Mouse (Mus musculus): Measurements from ENCODE around the gene Top3b. TPM values are rescaled to one million over a fixed set of nuclear protein-coding genes. Genes with fewer than 3 reads are reported as not detected.
"Not testable (repeated sequence)": the region's sequence is repeated elsewhere in the genome, so short reads cannot be mapped to it uniquely, and the experiment has no call there.

The Top3b gene
- polyA plus RNA-seq, 1 experiment from 2014 or later: 70.3 TPM

- ATAC-seq (replicated peaks; ENCODE audit: low FRiP score) (no peak), DNase-seq (ENCODE audit: low spot score) (no peak)
- Histone ChIP-seq H3K4me2 (ENCODE audit: low read depth, low read length, severe bottlenecking) (no peak overlapping the region), H3K4me3 (ENCODE audit: low read depth, low read length) (no peak overlapping the region), H3K4me1 (replicated peaks; ENCODE audit: control insufficient read depth, insufficient read depth, low read length) (no peaks in the 10 kb centered on the region), H3K27ac (ENCODE audit: low read depth, low read length) (no peak overlapping the region), H3K27me3 (ENCODE audit: control insufficient read depth, insufficient read depth, low read length) (no peaks in the 10 kb centered on the region), H3K9ac (ENCODE audit: low read length) (no peak overlapping the region), H3K36me3 (ENCODE audit: control insufficient read depth, insufficient read depth, low read length) (no peaks in the 10 kb centered on the region; the same call in 1 of the 2 replicates), H3K9me3 (ENCODE audit: control insufficient read depth, low read length) (no peaks in the 10 kb centered on the region)
- WGBS: 86% methylated on average over 6 of the region's 6 CpGs
Measured at GRCm38 (mm10) chr16:16907799-16908198, 37.3 kb downstream of the Top3b start.

GRCm38 (mm10) chr16:16911641-16912597 is 41.4 kb downstream of the Top3b start:
- no peaks in the 10 kb centered on the region for H3K4me1 ChIP-seq (replicated peaks; ENCODE audit: control insufficient read depth, insufficient read depth, low read length)
- peak overlapping the region; percentile 37 for H3K27ac ChIP-seq (ENCODE audit: low read depth, low read length)
- no peaks in the 10 kb centered on the region for H3K27me3 ChIP-seq (ENCODE audit: control insufficient read depth, insufficient read depth, low read length)
- no peak overlapping the region for H3K4me3 ChIP-seq (ENCODE audit: low read depth, low read length)
- ATAC-seq (replicated peaks; ENCODE audit: low FRiP score) (peak; percentile 96), DNase-seq (ENCODE audit: low spot score) (peak; percentile 89)
- WGBS: 33% methylated on average over 13 of the region's 13 CpGs
- no peaks in the 10 kb centered on the region for H3K9me3 ChIP-seq (ENCODE audit: control insufficient read depth, low read length)
- peak overlapping the region; percentile 45 for H3K9ac ChIP-seq (ENCODE audit: low read length)
- H3K4me2 ChIP-seq (ENCODE audit: low read depth, low read length, severe bottlenecking): no peak overlapping the region
- no peaks in the 10 kb centered on the region; the same call in 1 of the 2 replicates for H3K36me3 ChIP-seq (ENCODE audit: control insufficient read depth, insufficient read depth, low read length)

DNA sequence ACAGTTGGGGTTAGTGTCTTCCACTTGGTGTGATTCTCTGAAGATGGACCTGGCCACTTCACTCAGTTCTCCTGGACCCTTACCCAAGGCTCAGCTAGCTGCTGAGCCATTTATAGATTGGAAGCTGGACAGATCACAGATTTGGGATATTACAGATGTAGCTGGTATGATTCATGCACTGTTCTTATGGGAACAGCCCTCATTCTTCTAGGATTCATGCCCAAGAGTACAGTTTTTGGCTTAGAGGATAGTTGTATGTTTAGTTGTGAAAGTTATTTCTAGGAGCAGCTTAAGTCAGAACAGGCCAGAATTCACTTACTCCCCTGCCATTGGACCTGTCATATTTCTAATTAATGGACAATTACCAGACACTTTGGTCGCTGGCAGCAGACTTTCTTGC is 42.9 kb downstream of the Top3b start:
- H3K36me3 ChIP-seq (ENCODE audit: control insufficient read depth, insufficient read depth, low read length): peaks cover 4% of the 10 kb centered on the region
- no peak overlapping the region for H3K27ac ChIP-seq (ENCODE audit: low read depth, low read length)
- DNase-seq (ENCODE audit: low spot score) (no peak), ATAC-seq (replicated peaks; ENCODE audit: low FRiP score) (no peak)
- H3K9ac ChIP-seq (ENCODE audit: low read length): no peak overlapping the region
- no peaks in the 10 kb centered on the region for H3K9me3 ChIP-seq (ENCODE audit: control insufficient read depth, low read length)
- no peaks in the 10 kb centered on the region for H3K27me3 ChIP-seq (ENCODE audit: control insufficient read depth, insufficient read depth, low read length)
- H3K4me1 ChIP-seq (replicated peaks; ENCODE audit: control insufficient read depth, insufficient read depth, low read length): no peaks in the 10 kb centered on the region
- 88% methylated on average over 1 of the region's 1 CpGs for WGBS
- H3K4me2 ChIP-seq (ENCODE audit: low read depth, low read length, severe bottlenecking): no peak overlapping the region
- H3K4me3 ChIP-seq (ENCODE audit: low read depth, low read length): no peak overlapping the region

GRCm38 (mm10) chr16:16918441-16919117 is 48.0 kb downstream of the Top3b start:
- H3K4me3 ChIP-seq (ENCODE audit: low read depth, low read length): no peak overlapping the region
- H3K9ac ChIP-seq (ENCODE audit: low read length): no peak overlapping the region
- H3K36me3 ChIP-seq (ENCODE audit: control insufficient read depth, insufficient read depth, low read length): peaks cover 4% of the 10 kb centered on the region
- WGBS: 91% methylated on average over 7 of the region's 7 CpGs
- H3K27ac ChIP-seq (ENCODE audit: low read depth, low read length): no peak overlapping the region
- H3K4me2 ChIP-seq (ENCODE audit: low read depth, low read length, severe bottlenecking): no peak overlapping the region
- no peaks in the 10 kb centered on the region for H3K9me3 ChIP-seq (ENCODE audit: control insufficient read depth, low read length)
- ATAC-seq (replicated peaks; ENCODE audit: low FRiP score) (no peak), DNase-seq (ENCODE audit: low spot score) (no peak)
- H3K27me3 ChIP-seq (ENCODE audit: control insufficient read depth, insufficient read depth, low read length): no peaks in the 10 kb centered on the region
- H3K4me1 ChIP-seq (replicated peaks; ENCODE audit: control insufficient read depth, insufficient read depth, low read length): no peaks in the 10 kb centered on the region

DNA sequence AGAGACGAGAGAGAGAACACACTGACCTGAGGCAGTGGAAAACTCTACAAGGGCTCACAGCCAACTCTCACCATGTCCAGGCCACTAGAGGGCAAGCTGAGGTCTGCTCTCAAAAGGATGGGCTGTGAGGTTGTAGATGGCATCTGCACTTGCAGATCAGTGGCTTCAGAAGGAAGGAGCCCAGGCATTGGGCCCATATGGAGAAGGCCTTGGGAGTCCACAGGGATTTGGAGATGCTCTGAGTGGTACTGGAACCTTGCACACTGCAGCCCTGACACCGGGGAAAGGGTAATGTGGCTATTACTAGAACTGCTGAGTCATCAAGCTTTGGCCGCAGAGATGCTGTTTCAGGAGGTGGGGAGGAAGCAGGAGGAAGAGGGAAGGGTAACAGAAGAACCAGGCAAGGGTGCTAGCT is 50.5 kb downstream of the Top3b start:
- peaks cover 9% of the 10 kb centered on the region for H3K36me3 ChIP-seq (ENCODE audit: control insufficient read depth, insufficient read depth, low read length)
- no peak overlapping the region for H3K4me2 ChIP-seq (ENCODE audit: low read depth, low read length, severe bottlenecking)
- H3K27ac ChIP-seq (ENCODE audit: low read depth, low read length): no peak overlapping the region
- no peaks in the 10 kb centered on the region for H3K9me3 ChIP-seq (ENCODE audit: control insufficient read depth, low read length)
- no peak overlapping the region for H3K9ac ChIP-seq (ENCODE audit: low read length)
- no peaks in the 10 kb centered on the region for H3K4me1 ChIP-seq (replicated peaks; ENCODE audit: control insufficient read depth, insufficient read depth, low read length)
- 80% methylated on average over 3 of the region's 3 CpGs for WGBS
- no peaks in the 10 kb centered on the region for H3K27me3 ChIP-seq (ENCODE audit: control insufficient read depth, insufficient read depth, low read length)
- no peak for ATAC-seq (replicated peaks; ENCODE audit: low FRiP score)
- DNase-seq (ENCODE audit: low spot score): no peak
- no peak overlapping the region for H3K4me3 ChIP-seq (ENCODE audit: low read depth, low read length)

DNA sequence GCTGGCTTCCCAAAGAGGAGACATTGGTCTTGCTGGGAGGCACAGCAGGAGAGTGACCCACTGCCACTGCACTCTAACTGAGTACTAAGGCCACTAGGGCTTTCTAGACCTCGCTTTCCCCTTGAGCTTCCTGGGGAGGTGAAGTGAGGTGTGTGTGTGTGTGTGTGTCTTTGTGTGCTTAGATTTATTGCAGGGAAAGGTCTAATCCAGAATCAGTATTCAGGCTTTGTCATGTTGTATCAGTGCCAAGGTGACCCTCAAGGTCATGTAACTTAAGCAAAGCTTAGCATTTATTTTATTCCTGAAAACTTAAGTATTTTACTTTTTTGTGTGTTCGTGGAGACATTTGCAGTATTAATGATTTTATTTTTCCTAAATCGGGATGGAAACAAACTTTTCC is 53.9 kb downstream of the Top3b start:
- Histone ChIP-seq H3K36me3 (ENCODE audit: control insufficient read depth, insufficient read depth, low read length) (peaks cover 6% of the 10 kb centered on the region; the same call in 1 of the 2 replicates), H3K27me3 (ENCODE audit: control insufficient read depth, insufficient read depth, low read length) (no peaks in the 10 kb centered on the region), H3K4me3 (ENCODE audit: low read depth, low read length) (no peak overlapping the region), H3K9me3 (ENCODE audit: control insufficient read depth, low read length) (no peaks in the 10 kb centered on the region), H3K4me2 (ENCODE audit: low read depth, low read length, severe bottlenecking) (no peak overlapping the region), H3K4me1 (replicated peaks; ENCODE audit: control insufficient read depth, insufficient read depth, low read length) (no peaks in the 10 kb centered on the region), H3K9ac (ENCODE audit: low read length) (no peak overlapping the region), H3K27ac (ENCODE audit: low read depth, low read length) (no peak overlapping the region)
- DNase-seq (ENCODE audit: low spot score) (no peak), ATAC-seq (replicated peaks; ENCODE audit: low FRiP score) (no peak)
- over 99% methylated on average over 3 of the region's 3 CpGs for WGBS

GRCm38 (mm10) chr16:16926536-16926935 is 56.0 kb downstream of the Top3b start:
- 24% methylated on average over 5 of the region's 5 CpGs for WGBS
- Histone ChIP-seq H3K4me2 (ENCODE audit: low read depth, low read length, severe bottlenecking) (no peak overlapping the region), H3K9ac (ENCODE audit: low read length) (no peak overlapping the region), H3K27ac (ENCODE audit: low read depth, low read length) (no peak overlapping the region), H3K27me3 (ENCODE audit: control insufficient read depth, insufficient read depth, low read length) (no peaks in the 10 kb centered on the region), H3K9me3 (ENCODE audit: control insufficient read depth, low read length) (no peaks in the 10 kb centered on the region), H3K4me1 (replicated peaks; ENCODE audit: control insufficient read depth, insufficient read depth, low read length) (no peaks in the 10 kb centered on the region), H3K36me3 (ENCODE audit: control insufficient read depth, insufficient read depth, low read length) (peaks cover 6% of the 10 kb centered on the region; the same call in 1 of the 2 replicates), H3K4me3 (ENCODE audit: low read depth, low read length) (no peak overlapping the region)
- ATAC-seq (replicated peaks; ENCODE audit: low FRiP score): no peak
- no peak for DNase-seq (ENCODE audit: low spot score)

DNA sequence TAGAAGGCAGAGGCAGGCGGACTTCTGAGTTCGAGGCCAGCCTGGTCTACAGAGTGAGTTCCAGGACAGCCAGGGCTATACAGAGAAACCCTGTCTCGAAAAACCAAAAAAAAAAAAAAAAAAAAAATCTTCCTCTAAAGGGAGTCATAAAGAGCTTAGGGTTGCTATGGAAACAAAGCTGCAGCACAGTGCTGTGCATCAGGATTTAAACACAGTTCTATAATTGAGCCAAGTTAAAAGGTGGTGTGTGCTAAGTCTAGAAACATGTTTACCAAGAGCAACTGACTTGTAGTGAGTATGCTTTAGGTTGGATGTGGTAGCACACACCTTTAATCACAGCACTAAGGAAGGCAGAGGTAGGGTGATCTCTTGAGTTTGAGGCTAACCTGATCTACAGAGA is 58.4 kb downstream of the Top3b start:
- not testable (repeated sequence) for H3K4me2 ChIP-seq (ENCODE audit: low read depth, low read length, severe bottlenecking); H3K36me3 ChIP-seq (ENCODE audit: control insufficient read depth, insufficient read depth, low read length); H3K27me3 ChIP-seq (ENCODE audit: control insufficient read depth, insufficient read depth, low read length); DNase-seq (ENCODE audit: low spot score); H3K9ac ChIP-seq (ENCODE audit: low read length); H3K9me3 ChIP-seq (ENCODE audit: control insufficient read depth, low read length); H3K27ac ChIP-seq (ENCODE audit: low read depth, low read length); H3K4me1 ChIP-seq (replicated peaks; ENCODE audit: control insufficient read depth, insufficient read depth, low read length); H3K4me3 ChIP-seq (ENCODE audit: low read depth, low read length)
- whole genome bisulfite sequencing: 71% methylated on average over 3 of the region's 3 CpGs
- 0 out of 2 replicates have a peak, but pooled peaks have one; percentile 44 for ATAC-seq (replicated peaks; ENCODE audit: low FRiP score)
